Mouse (Mus musculus) adrenal gland, postnatal 10 days (tissue): ENCODE measurements around the gene Krtap24-1. TPM values are rescaled to one million over a fixed set of nuclear protein-coding genes. Genes with fewer than 3 reads are reported as not detected.

Source experiments
- DNase-seq: peaks from one replicate; pipeline ENCODE4 v3.0.0; 2021; ENCODE audit warnings: mixed read lengths
- long read RNA-seq, 2 experiments: library from polyadenylated mRNA; stranded (forward); transcript quantifications; one replicate each; pipeline ENCODE4 v2.0.0; 2021
- total RNA-seq, 2 experiments: library from RNA; stranded (reverse); gene quantifications; 2 replicates each; pipeline ENCODE4 v1.2.3; 2021

Gene Krtap24-1
- not detected for total RNA-seq
- long read RNA-seq, experiment 1, result 0 reads
- long read RNA-seq, experiment 2, result 0 reads

GRCm38 (mm10) chr16:88611922-88612321 is at the start of gene Krtap24-1:
Gene Krtap24-1, minus strand, starts transcription at chr16:88612279.
- DNase-seq, result no peak

- no peak for DNase-seq
Observed at GRCm38 (mm10) chr16:88657426-88657825, 45.3 kb upstream of the Krtap24-1 start.

- DNase-seq, result no peak
Observed at GRCm38 (mm10) chr16:88651952-88652351, 39.9 kb upstream of the Krtap24-1 start.

GRCm38 (mm10) chr16:88651082-88651481 is 39.0 kb upstream of the Krtap24-1 start:
- no peak for DNase-seq

- no peak for DNase-seq
Observed at GRCm38 (mm10) chr16:88647358-88647846, 35.3 kb upstream of the Krtap24-1 start, which contains the start of gene Krtap26-1. Gene Krtap26-1, minus strand, starts transcription at chr16:88647796.

- no peak for DNase-seq
Observed at GRCm38 (mm10) chr16:88646366-88647111, 34.5 kb upstream of the Krtap24-1 start.

GRCm38 (mm10) chr16:88640053-88640452 is 28.0 kb upstream of the Krtap24-1 start:
- DNase-seq, result no peak

- peak; percentile 30 for DNase-seq
Observed at GRCm38 (mm10) chr16:88635142-88635541, 23.1 kb upstream of the Krtap24-1 start.

GRCm38 (mm10) chr16:88631474-88631873 is 19.4 kb upstream of the Krtap24-1 start:
- no peak for DNase-seq

- DNase-seq, result no peak
Observed at GRCm38 (mm10) chr16:88627566-88627965, 15.5 kb upstream of the Krtap24-1 start, which contains the start of gene 2310079G19Rik. Gene 2310079G19Rik, minus strand, starts transcription at chr16:88627666.

GRCm38 (mm10) chr16:88612712-88613111 is 633 bp upstream of the Krtap24-1 start:
- no peak for DNase-seq

GRCm38 (mm10) chr16:88604570-88604969 is 7.5 kb downstream of the Krtap24-1 start:
- DNase-seq, result no peak

- DNase-seq, result no peak
Observed at GRCm38 (mm10) chr16:88602464-88602863, 9.6 kb downstream of the Krtap24-1 start.

GRCm38 (mm10) chr16:88600303-88600702 is 11.8 kb downstream of the Krtap24-1 start:
- no peak for DNase-seq

GRCm38 (mm10) chr16:88599504-88600237 is 12.4 kb downstream of the Krtap24-1 start:
- DNase-seq, result no peak

GRCm38 (mm10) chr16:88592758-88593157 is 19.3 kb downstream of the Krtap24-1 start:
- DNase-seq, result peak; percentile 14

GRCm38 (mm10) chr16:88583338-88583737 is 28.7 kb downstream of the Krtap24-1 start:
- DNase-seq, result no peak

GRCm38 (mm10) chr16:88575885-88576679 is 36.0 kb downstream of the Krtap24-1 start:
- no peak for DNase-seq

GRCm38 (mm10) chr16:88572904-88573404 is 39.1 kb downstream of the Krtap24-1 start:
- no peak for DNase-seq

GRCm38 (mm10) chr16:88570136-88570535 is 41.9 kb downstream of the Krtap24-1 start:
- DNase-seq, result no peak

- no peak for DNase-seq
Observed at GRCm38 (mm10) chr16:88569732-88570131, 42.3 kb downstream of the Krtap24-1 start.

- DNase-seq, result no peak
Observed at GRCm38 (mm10) chr16:88569096-88569495, 43.0 kb downstream of the Krtap24-1 start.
